Mouse (Mus musculus) frontal cortex, postnatal 25 days (tissue): ENCODE data around the gene Fzr1.

Experiments
- DNase-seq, 2 experiments: peaks; one replicate each; pipeline ENCODE4 v3.0.0; 2022; ENCODE audit warnings: low spot score in 2 of 2

Gene Fzr1

GRCm38 (mm10) chr10:81329194-81329975 lies 48.9 kb downstream of the Fzr1 start:
- DNase-seq: no peak

GRCm38 (mm10) chr10:81328386-81328785 lies 49.9 kb downstream of the Fzr1 start, which contains the start of gene Tbxa2r:
TSS of gene Tbxa2r (plus strand) at chr10:81328731.
- DNase-seq: no peak

- no peak for DNase-seq
Observed at GRCm38 (mm10) chr10:81327959-81328358, 50.4 kb downstream of the Fzr1 start.

GRCm38 (mm10) chr10:81326858-81327257 lies 51.5 kb downstream of the Fzr1 start:
- DNase-seq: no peak

GRCm38 (mm10) chr10:81325781-81326180 lies 52.5 kb downstream of the Fzr1 start:
- DNase-seq: no peak

- no peak for DNase-seq
Observed at GRCm38 (mm10) chr10:81325176-81325575, 53.1 kb downstream of the Fzr1 start.

- DNase-seq: no peak
Observed at GRCm38 (mm10) chr10:81323791-81324530, 54.4 kb downstream of the Fzr1 start.

GRCm38 (mm10) chr10:81323141-81323775 lies 55.1 kb downstream of the Fzr1 start:
- DNase-seq: no peak

GRCm38 (mm10) chr10:81322444-81322843 lies 55.9 kb downstream of the Fzr1 start:
- no peak for DNase-seq

GRCm38 (mm10) chr10:81321436-81321835 lies 56.9 kb downstream of the Fzr1 start:
- no peak for DNase-seq

GRCm38 (mm10) chr10:81320550-81321347 lies 57.6 kb downstream of the Fzr1 start, which contains the start of gene Cactin:
TSS of gene Cactin (plus strand) at chr10:81321103.
- peak; percentile 94 to 98 for DNase-seq

GRCm38 (mm10) chr10:81319741-81320549 lies 58.4 kb downstream of the Fzr1 start:
- peak in 1 of 2 experiments; percentile 43 for DNase-seq

GRCm38 (mm10) chr10:81319330-81319699 lies 59.0 kb downstream of the Fzr1 start:
- no peak for DNase-seq

- DNase-seq: no peak
Observed at GRCm38 (mm10) chr10:81318589-81319329, 59.6 kb downstream of the Fzr1 start.

- no peak for DNase-seq
Observed at GRCm38 (mm10) chr10:81317273-81317672, 61.0 kb downstream of the Fzr1 start.

GRCm38 (mm10) chr10:81316338-81317060 lies 61.8 kb downstream of the Fzr1 start:
- no peak for DNase-seq
